Mouse (Mus musculus) thymus, adult 2 months (tissue): Measurements from ENCODE around the gene Ptch2. TPM values are rescaled to one million over a fixed set of nuclear protein-coding genes. Genes with fewer than 3 reads are reported as not detected.

Source experiments
- DNase-seq: peaks from one replicate; pipeline ENCODE4 v3.0.0; 2021
- H3K27ac ChIP-seq: fragments of 200-500 bp; 2 replicates; pipeline ENCODE4 v1.5.1; 2012; ENCODE audit warnings: low read length, control low read depth; ENCODE audit not compliant: control insufficient read depth, insufficient read depth
- H3K27me3 ChIP-seq: fragments of 200-500 bp; 2 replicates; pipeline ENCODE4 v1.6.1; 2012; ENCODE audit warnings: mild to moderate bottlenecking, low read length, moderate library complexity, mixed read lengths; ENCODE audit not compliant: control insufficient read depth, insufficient read depth
- H3K36me3 ChIP-seq: fragments of 200-500 bp; 2 replicates; pipeline ENCODE4 v1.6.1; 2012; ENCODE audit warnings: mild to moderate bottlenecking, low read length, moderate library complexity; ENCODE audit not compliant: control insufficient read depth, insufficient read depth
- H3K4me1 ChIP-seq: fragments of 200-500 bp; replicated peaks from 2 replicates; pipeline ENCODE4 v1.6.1; 2012; ENCODE audit warnings: low read length; ENCODE audit not compliant: control insufficient read depth, insufficient read depth
- H3K4me3 ChIP-seq: fragments of 200-500 bp; 2 replicates; pipeline ENCODE4 v1.5.1; 2012; ENCODE audit warnings: mild to moderate bottlenecking, low read length, control low read depth, moderate library complexity; ENCODE audit not compliant: control insufficient read depth, insufficient read depth
- CTCF ChIP-seq: fragments of 200-500 bp; IDR thresholded peaks from 2 replicates; pipeline ENCODE4 v1.5.1; 2012; ENCODE audit warnings: mild to moderate bottlenecking, control low read depth, low read length, moderate library complexity, borderline replicate concordance; ENCODE audit not compliant: control insufficient read depth, poor library complexity, insufficient read depth; ENCODE audit errors: extremely low read depth
- POLR2A ChIP-seq: fragments of 200-500 bp; IDR thresholded peaks from 2 replicates; pipeline ENCODE4 v1.6.1; 2012; ENCODE audit warnings: mild to moderate bottlenecking, low read length, control low read depth, moderate library complexity; ENCODE audit not compliant: control insufficient read depth, poor library complexity, insufficient read depth; ENCODE audit errors: extremely low read depth
- WGBS: fragments of 180-500 bp; shearing (Covaris S2); methylation state at CpG from one replicate; pipeline ENCODE4 v1.1.7; 2018; 5-methylcytosine and 5-hydroxymethylcytosine counted together
- polyA plus RNA-seq: library from polyadenylated mRNA; depleted of rRNA; stranded (reverse); fragments of >200 nt; gene quantifications from 2 replicates; pipeline ENCODE4 v1.2.3, GENCODE M21; 2012

Gene Ptch2
- polyA plus RNA-seq, 1 experiment = 0.92 TPM

GRCm38 (mm10) chr4:117071183-117071582, 24.7 kb upstream of the Ptch2 start:
- no peaks in the 10 kb centered on the region for H3K27me3 ChIP-seq
- H3K4me3 ChIP-seq = no peak overlapping the region
- H3K36me3 ChIP-seq = no peaks in the 10 kb centered on the region; the same call in none of the 2 replicates
- TF ChIP-seq POLR2A (no peak), CTCF (no peak)
- WGBS = 96% methylated on average over 5 of the region's 5 CpGs
- DNase-seq = no peak
- no peaks in the 10 kb centered on the region for H3K4me1 ChIP-seq
- H3K27ac ChIP-seq = no peak overlapping the region

GRCm38 (mm10) chr4:117087948-117088640, 7.8 kb upstream of the Ptch2 start:
- Histone ChIP-seq H3K27me3 (no peaks in the 10 kb centered on the region), H3K4me1 (no peaks in the 10 kb centered on the region), H3K36me3 (no peaks in the 10 kb centered on the region), H3K4me3 (no peak overlapping the region), H3K27ac (no peak overlapping the region)
- TF ChIP-seq POLR2A = no peak
- TF ChIP-seq CTCF = no peak
- WGBS = 86% methylated on average over 7 of the region's 7 CpGs
- DNase-seq = no peak

- no peak for TF ChIP-seq POLR2A
- TF ChIP-seq CTCF = no peak
- Histone ChIP-seq H3K4me3 (no peak overlapping the region), H3K27me3 (no peaks in the 10 kb centered on the region), H3K27ac (no peak overlapping the region), H3K36me3 (no peaks in the 10 kb centered on the region), H3K4me1 (peaks cover 2% of the 10 kb centered on the region; the same call in 1 of the 2 replicates)
- DNase-seq = no peak
- WGBS = 88% methylated on average over 7 of the region's 7 CpGs
Measured at GRCm38 (mm10) chr4:117090586-117090985, 5.3 kb upstream of the Ptch2 start.

- no peak overlapping the region for H3K4me3 ChIP-seq
- no peak overlapping the region for H3K27ac ChIP-seq
- H3K4me1 ChIP-seq = peaks cover 13% of the 10 kb centered on the region; the same call in 1 of the 2 replicates
- no peaks in the 10 kb centered on the region; the same call in 1 of the 2 replicates for H3K27me3 ChIP-seq
- WGBS = 94% methylated on average over 3 of the region's 3 CpGs
- no peaks in the 10 kb centered on the region for H3K36me3 ChIP-seq
- DNase-seq = no peak
- TF ChIP-seq POLR2A (no peak), CTCF (no peak)
Measured at GRCm38 (mm10) chr4:117094626-117095361, 1.1 kb upstream of the Ptch2 start.

GRCm38 (mm10) chr4:117096666-117097065, 791 bp downstream of the Ptch2 start:
- no peaks in the 10 kb centered on the region for H3K36me3 ChIP-seq
- WGBS = 37% methylated on average over 5 of the region's 5 CpGs
- peaks cover 19% of the 10 kb centered on the region for H3K4me1 ChIP-seq
- no peak for TF ChIP-seq CTCF
- TF ChIP-seq POLR2A = no peak
- no peak for DNase-seq
- no peak overlapping the region for H3K4me3 ChIP-seq
- H3K27ac ChIP-seq = no peak overlapping the region
- no peaks in the 10 kb centered on the region; the same call in 1 of the 2 replicates for H3K27me3 ChIP-seq

- H3K27ac ChIP-seq = no peak overlapping the region
- H3K36me3 ChIP-seq = no peaks in the 10 kb centered on the region
- WGBS = 93% methylated on average over 8 of the region's 8 CpGs
- H3K27me3 ChIP-seq = no peaks in the 10 kb centered on the region; the same call in 1 of the 2 replicates
- TF ChIP-seq POLR2A (no peak), CTCF (no peak)
- H3K4me3 ChIP-seq = no peak overlapping the region
- no peak for DNase-seq
- peaks cover 19% of the 10 kb centered on the region for H3K4me1 ChIP-seq
Measured at GRCm38 (mm10) chr4:117097969-117098763, 2.3 kb downstream of the Ptch2 start.
